Mouse (Mus musculus): ENCODE measurements around the gene Gm7544. TPM values are rescaled to one million over a fixed set of nuclear protein-coding genes. Genes with fewer than 3 reads are reported as not detected.

The Gm7544 gene
- not detected in 2 replicates for polyA plus RNA-seq (2021; fragmentation: Nextera tagmentation)
- long read RNA-seq, experiment 1, result 0 reads
- long read RNA-seq, experiment 2, result 0 reads

GRCm38 (mm10) chr1:82955913-82956312, at the start of gene Gm7544:
Gene Gm7544, minus strand, starts transcription at chr1:82956013.

DNA sequence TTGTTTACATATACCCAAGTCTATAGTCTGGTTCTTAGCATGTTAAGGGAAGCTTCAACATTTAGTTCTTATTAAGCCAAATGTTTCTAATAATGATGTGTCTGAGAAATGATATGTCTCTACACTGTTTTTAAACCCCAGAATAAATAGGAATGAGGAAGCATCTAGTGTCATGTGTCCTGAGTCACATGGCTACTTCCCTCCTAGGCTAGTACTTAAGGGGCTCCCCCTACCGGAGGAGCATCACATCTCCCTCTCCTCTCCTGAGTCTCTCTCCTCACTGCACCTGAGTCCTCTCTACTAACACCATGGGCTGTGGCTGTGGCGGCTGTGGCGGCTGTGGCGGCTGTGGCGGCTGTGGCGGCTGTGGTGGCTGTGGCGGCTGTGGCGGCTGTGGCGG, 44.5 kb upstream of the Gm7544 start, which contains the start of gene Gm47959:
Gm47959 (plus strand) TSS at position 243 of the 400 bp plus-strand sequence.

GRCm38 (mm10) chr1:82959870-82960385, 4.1 kb upstream of the Gm7544 start, which contains the start of gene Gm47955:
Gene Gm47955, plus strand, starts transcription at chr1:82960286.

GRCm38 (mm10) chr1:82943295-82943694, 12.5 kb downstream of the Gm7544 start, which contains the start of gene A030003K21Rik:
Gene A030003K21Rik, minus strand, starts transcription at chr1:82943388.

GRCm38 (mm10) chr1:82931326-82931725, 24.5 kb downstream of the Gm7544 start, which contains the start of gene Gm6217:
Gene Gm6217, minus strand, starts transcription at chr1:82931399.

GRCm38 (mm10) chr1:82924650-82925049, 31.2 kb downstream of the Gm7544 start, which contains the start of gene A030014E15Rik:
Gene A030014E15Rik, plus strand, starts transcription at chr1:82924917.

DNA sequence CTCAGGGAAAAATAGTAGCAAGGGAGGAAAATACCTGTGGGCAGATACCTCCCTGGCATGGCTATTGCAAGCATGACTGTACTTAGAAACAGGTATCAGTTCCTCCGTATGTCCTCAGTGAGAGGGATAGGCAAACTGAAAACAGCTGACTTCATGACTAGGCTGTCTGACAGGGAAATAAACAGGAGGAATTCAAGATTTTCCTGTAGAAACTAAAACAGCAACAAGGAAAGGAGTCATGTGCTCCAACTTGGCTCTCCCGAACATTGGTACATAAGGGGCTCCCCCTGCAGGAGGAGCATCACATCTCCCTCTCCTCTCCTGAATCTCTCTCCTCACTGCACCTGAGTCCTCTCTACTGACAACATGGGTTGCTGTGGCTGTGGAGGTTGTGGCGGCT, 42.8 kb downstream of the Gm7544 start, which contains the start of gene A030005L19Rik:
A030005L19Rik (plus strand) TSS at position 301 of the 400 bp plus-strand sequence.

Other genes with a start within 250 kb of the Gm7544 start
- 360 and 396 TPM in 2 replicates for gene Mff, start 231.1 kb downstream of the Gm7544 start, polyA plus RNA-seq (2021; fragmentation: Nextera tagmentation)
- not detected in 2 replicates for gene Tm4sf20, start 187.6 kb downstream of the Gm7544 start, polyA plus RNA-seq (2021; fragmentation: Nextera tagmentation)
- gene Gm47791, start 184.8 kb downstream of the Gm7544 start, polyA plus RNA-seq (2021; fragmentation: Nextera tagmentation), result not detected in 2 replicates
- gene Agfg1, start 116.5 kb downstream of the Gm7544 start, polyA plus RNA-seq (2021; fragmentation: Nextera tagmentation), result 4.8 and 5.9 TPM in 2 replicates
- not detected in 2 replicates for gene A030005L19Rik, start 42.7 kb downstream of the Gm7544 start, polyA plus RNA-seq (2021; fragmentation: Nextera tagmentation)
- gene A030014E15Rik, start 31.1 kb downstream of the Gm7544 start, polyA plus RNA-seq (2021; fragmentation: Nextera tagmentation), result not detected in 2 replicates
- not detected in 2 replicates for gene Gm6217, start 24.6 kb downstream of the Gm7544 start, polyA plus RNA-seq (2021; fragmentation: Nextera tagmentation)
- gene A030003K21Rik, start 12.6 kb downstream of the Gm7544 start, polyA plus RNA-seq (2021; fragmentation: Nextera tagmentation), result not detected in 2 replicates
- not detected in 2 replicates for gene Gm47955, start 4.3 kb upstream of the Gm7544 start, polyA plus RNA-seq (2021; fragmentation: Nextera tagmentation)
- not detected in 2 replicates for gene Gm47959, start 44.5 kb upstream of the Gm7544 start, polyA plus RNA-seq (2021; fragmentation: Nextera tagmentation)
- 0.72 and 1.1 TPM in 2 replicates for gene Slc19a3, start 82.4 kb upstream of the Gm7544 start, polyA plus RNA-seq (2021; fragmentation: Nextera tagmentation)
- not detected in 2 replicates for gene Krtap28-10, start 86.5 kb upstream of the Gm7544 start, polyA plus RNA-seq (2021; fragmentation: Nextera tagmentation)
- not detected in 2 replicates for gene Gm47969, start 88.9 kb upstream of the Gm7544 start, polyA plus RNA-seq (2021; fragmentation: Nextera tagmentation)
- not detected in 2 replicates for gene A030005K14Rik, start 103.4 kb upstream of the Gm7544 start, polyA plus RNA-seq (2021; fragmentation: Nextera tagmentation)
- gene Krtap28-13, start 104.9 kb upstream of the Gm7544 start, polyA plus RNA-seq (2021; fragmentation: Nextera tagmentation), result not detected in 2 replicates
- not detected in 2 replicates for gene Ccl20, start 160.8 kb upstream of the Gm7544 start, polyA plus RNA-seq (2021; fragmentation: Nextera tagmentation)
- gene Daw1, start 203.7 kb upstream of the Gm7544 start, polyA plus RNA-seq (2021; fragmentation: Nextera tagmentation), result 0.20 and 0.23 TPM in 2 replicates